Mouse (Mus musculus): ENCODE measurements around the gene Olfr316. TPM values are rescaled to one million over a fixed set of nuclear protein-coding genes. Genes with fewer than 3 reads are reported as not detected.
"Not testable (repeated sequence)": the region's sequence is repeated elsewhere in the genome, so short reads cannot be mapped to it uniquely, and the experiment has no call there.

Gene Olfr316
- total and polyA plus RNA-seq, 3 experiments: not detected

- Histone ChIP-seq H3K9me3 (replicated peaks; ENCODE audit: insufficient read depth, low read length) (no peaks in the 10 kb centered on the region), H3K4me3 (ENCODE audit: control insufficient read depth in 1 of 2, insufficient read depth in 1 of 2, low read depth in 2 of 2, low read length in 2 of 2) (no peak overlapping the region), H3K79me2 (ENCODE audit: control insufficient read depth, insufficient read depth, low read length, poor library complexity) (no peaks in the 10 kb centered on the region), H3K27ac (ENCODE audit: control insufficient read depth, low read depth, low read length) (no peak overlapping the region), H3K4me1 (ENCODE audit: control insufficient read depth in 1 of 2, insufficient read depth in 2 of 2, low read length in 2 of 2) (no peaks in the 10 kb centered on the region), H3K9ac (ENCODE audit: control insufficient read depth, low read depth, low read length, poor library complexity, severe bottlenecking) (no peak overlapping the region), H3K27me3 (ENCODE audit: control insufficient read depth in 1 of 2, insufficient read depth in 2 of 2, low read length in 2 of 2) (peaks cover 4 to 9% of the 10 kb centered on the region in 2 experiments), H3K36me3 (ENCODE audit: control insufficient read depth in 1 of 2, insufficient read depth in 2 of 2, low read length in 2 of 2) (no peaks in the 10 kb centered on the region)
- TF ChIP-seq MYB (IDR thresholded peaks at IDR 0.05; ENCODE audit: low read depth, low read length): no peak
- no peak for TF ChIP-seq KAT2A (conservative IDR thresholded peaks at IDR 0.05; ENCODE audit: low read depth, low read length)
- no peak for TF ChIP-seq ZC3H11A (IDR thresholded peaks at IDR 0.05; ENCODE audit: low read depth, low read length)
- no peak for TF ChIP-seq MEF2A (IDR thresholded peaks at IDR 0.05; ENCODE audit: extremely low read depth, insufficient replicate concordance, low read depth, low read length, poor library complexity, severe bottlenecking)
- TF ChIP-seq GABPA (IDR thresholded peaks at IDR 0.05; ENCODE audit: low read depth, low read length): no peak
- TF ChIP-seq POLR2AphosphoS5 (IDR thresholded peaks at IDR 0.05; ENCODE audit: borderline replicate concordance, low read depth, low read length): no peak
- TF ChIP-seq HCFC1 (IDR thresholded peaks at IDR 0.05; ENCODE audit: low read depth, low read length): no peak
- no peak for TF ChIP-seq CHD1 (IDR thresholded peaks at IDR 0.05; ENCODE audit: low read depth, low read length)
- no peak for TF ChIP-seq SMC3 (IDR thresholded peaks at IDR 0.05; ENCODE audit: low read depth, low read length)
- TF ChIP-seq ETS1 (IDR thresholded peaks at IDR 0.05; ENCODE audit: low read depth, low read length): no peak
- DNase-seq (ENCODE audit: low read depth, low spot score): no peak
These were observed 32.8 kb upstream of the Olfr316 start for GRCm38 (mm10) chr11:58719701-58720100.

GRCm38 (mm10) chr11:58723914-58724313 lies 28.6 kb upstream of the Olfr316 start, which contains the start of gene Olfr318:
Gene Olfr318, minus strand, starts transcription at chr11:58724014.
- TF ChIP-seq TBP (IDR thresholded peaks at IDR 0.05; ENCODE audit: low read depth, low read length): no peak
- no peak for TF ChIP-seq E2F4 (IDR thresholded peaks at IDR 0.05; ENCODE audit: borderline replicate concordance, low read depth, low read length)
- no peak for TF ChIP-seq MYB (IDR thresholded peaks at IDR 0.05; ENCODE audit: low read depth, low read length)
- no peak for TF ChIP-seq GABPA (IDR thresholded peaks at IDR 0.05; ENCODE audit: low read depth, low read length)
- TF ChIP-seq CTCF (IDR thresholded peaks at IDR 0.05 in 2 of 3, conservative IDR thresholded peaks at IDR 0.05 in 1 of 3; ENCODE audit: control insufficient read depth in 1 of 3, insufficient read depth in 1 of 3, low read depth in 2 of 3, low read length in 3 of 3, poor library complexity in 1 of 3, severe bottlenecking in 1 of 3): no peak
- TF ChIP-seq ZKSCAN1 (IDR thresholded peaks at IDR 0.05; ENCODE audit: low read depth, low read length): no peak
- TF ChIP-seq NRF1 (IDR thresholded peaks at IDR 0.05; ENCODE audit: insufficient read depth, low read depth, low read length, poor library complexity, severe bottlenecking): no peak
- TF ChIP-seq CHD1 (IDR thresholded peaks at IDR 0.05; ENCODE audit: low read depth, low read length): no peak
- TF ChIP-seq RAD21 (IDR thresholded peaks at IDR 0.05; ENCODE audit: low read depth, low read length): no peak
- TF ChIP-seq MAX (IDR thresholded peaks at IDR 0.05; ENCODE audit: low read length): no peak
- no peak for TF ChIP-seq ETS1 (IDR thresholded peaks at IDR 0.05; ENCODE audit: low read depth, low read length)
- TF ChIP-seq POLR2A (IDR thresholded peaks at IDR 0.05; ENCODE audit: control insufficient read depth in 1 of 2, insufficient read depth in 1 of 2, low read depth in 1 of 2, low read length in 2 of 2, poor library complexity in 1 of 2): no peak
- no peak for DNase-seq (ENCODE audit: low read depth, low spot score)
- Histone ChIP-seq H3K9ac (ENCODE audit: control insufficient read depth, low read depth, low read length, poor library complexity, severe bottlenecking) (no peak within 1 kb of the TSS), H3K4me1 (ENCODE audit: control insufficient read depth in 1 of 2, insufficient read depth in 2 of 2, low read length in 2 of 2) (no peaks in the 10 kb centered on the region), H3K27me3 (ENCODE audit: control insufficient read depth in 1 of 2, insufficient read depth in 2 of 2, low read length in 2 of 2) (peaks cover 5 to 20% of the 10 kb centered on the region in 2 experiments), H3K79me2 (ENCODE audit: control insufficient read depth, insufficient read depth, low read length, poor library complexity) (no peaks in the 10 kb centered on the region), H3K4me3 (ENCODE audit: control insufficient read depth in 1 of 2, insufficient read depth in 1 of 2, low read depth in 2 of 2, low read length in 2 of 2) (no peak within 1 kb of the TSS), H3K9me3 (replicated peaks; ENCODE audit: insufficient read depth, low read length) (no peaks in the 10 kb centered on the region), H3K36me3 (ENCODE audit: control insufficient read depth in 1 of 2, insufficient read depth in 2 of 2, low read length in 2 of 2) (no peaks in the 10 kb centered on the region), H3K27ac (ENCODE audit: control insufficient read depth, low read depth, low read length) (no peak within 1 kb of the TSS)

- DNase-seq (ENCODE audit: low read depth, low spot score); H3K4me1 ChIP-seq (ENCODE audit: control insufficient read depth in 1 of 2, insufficient read depth in 2 of 2, low read length in 2 of 2); H3K4me3 ChIP-seq (ENCODE audit: control insufficient read depth in 1 of 2, insufficient read depth in 1 of 2, low read depth in 2 of 2, low read length in 2 of 2); H3K9ac ChIP-seq (ENCODE audit: control insufficient read depth, low read depth, low read length, poor library complexity, severe bottlenecking); H3K27ac ChIP-seq (ENCODE audit: control insufficient read depth, low read depth, low read length); H3K79me2 ChIP-seq (ENCODE audit: control insufficient read depth, insufficient read depth, low read length, poor library complexity); H3K36me3 ChIP-seq (ENCODE audit: control insufficient read depth in 1 of 2, insufficient read depth in 2 of 2, low read length in 2 of 2); H3K9me3 ChIP-seq (replicated peaks; ENCODE audit: insufficient read depth, low read length): not testable (repeated sequence)
- H3K27me3 ChIP-seq (ENCODE audit: control insufficient read depth in 1 of 2, insufficient read depth in 2 of 2, low read length in 2 of 2): peaks cover 6 to 19% of the 10 kb centered on the region in 2 experiments
These were observed 24.5 kb upstream of the Olfr316 start for GRCm38 (mm10) chr11:58727896-58728650.

All from MEL (cell line).